Mouse (Mus musculus): ENCODE results near the gene Emb. TPM values are rescaled to one million over a fixed set of nuclear protein-coding genes. Genes with fewer than 3 reads are reported as not detected.
"Not testable (repeated sequence)": the region's sequence is repeated elsewhere in the genome, so short reads cannot be mapped to it uniquely, and the experiment has no call there.

Emb gene
- total RNA-seq (2021): 10 to 100 TPM; 26.6 to 33.5 TPM
- long read RNA-seq, experiment 1, transcript Emb-201 (9 exons, 2,923 nt): major isoform, 26 of 37 reads
- long read RNA-seq, experiment 1, transcript Emb-202 (1 exons, 2,136 nt): minor isoform, 5 of 37 reads
- long read RNA-seq, experiment 1, partial matches to known transcripts: 5 of 37 reads
- long read RNA-seq, experiment 1, other reads (novel, unspliced or antisense): 1 of 37 reads
- long read RNA-seq, experiment 2, transcript Emb-202 (1 exons, 2,136 nt): minor isoform, 12 of 74 reads
- long read RNA-seq, experiment 2, transcript Emb-201 (9 exons, 2,923 nt): major isoform, 45 of 74 reads
- long read RNA-seq, experiment 2, partial matches to known transcripts: 15 of 74 reads
- long read RNA-seq, experiment 2, other reads (novel, unspliced or antisense): 2 of 74 reads

- DNase-seq (ENCODE audit: low spot score in 2 of 2): no peak
Measured at GRCm38 (mm10) chr13:117208236-117208635, at the start of gene Emb. Gene Emb (plus strand): TSS chr13:117208536.

GRCm38 (mm10) chr13:117163906-117164305 is 44.4 kb upstream of the Emb start:
- no peak for DNase-seq (ENCODE audit: low spot score in 2 of 2)

DNA sequence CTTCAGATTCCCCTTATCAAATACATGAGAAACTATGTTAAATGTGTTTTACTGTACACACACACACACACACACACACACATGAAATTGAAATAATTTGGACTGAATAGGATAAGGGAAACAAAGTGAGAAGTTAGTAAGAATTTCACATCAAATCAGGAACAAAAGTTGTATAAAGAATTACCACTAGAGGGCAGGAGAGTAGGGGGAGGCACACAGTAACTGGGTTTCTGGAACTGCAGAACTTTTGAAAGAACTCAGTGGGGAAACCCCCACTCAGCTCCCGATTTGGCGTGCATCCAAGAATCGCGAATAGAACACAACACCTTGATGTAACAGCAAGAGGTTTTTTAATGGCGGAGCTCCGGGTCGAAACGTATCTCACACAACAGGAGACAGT is 43.3 kb upstream of the Emb start:
- no peak for DNase-seq (ENCODE audit: low spot score in 2 of 2)

DNA sequence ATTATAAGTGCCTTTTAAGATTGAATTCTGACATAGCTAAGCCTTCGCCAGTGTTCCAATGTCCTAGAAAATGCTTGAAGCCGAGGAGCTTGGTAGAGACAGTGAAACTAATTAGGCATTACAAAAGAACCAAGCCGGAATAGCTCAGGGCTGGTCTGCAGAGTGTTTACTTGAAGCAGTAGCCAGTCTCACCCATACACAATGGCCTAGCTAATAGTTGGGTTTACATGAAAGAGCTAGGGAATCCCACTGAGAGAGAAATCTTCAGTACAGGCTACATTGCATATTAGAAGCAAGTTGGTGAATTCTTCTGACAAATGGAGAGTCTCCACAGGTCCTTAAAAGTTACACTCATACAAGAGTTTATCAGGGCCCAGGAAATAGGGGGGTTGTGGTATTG is 27.4 kb upstream of the Emb start:
- not testable (repeated sequence) for DNase-seq (ENCODE audit: low spot score in 2 of 2)

DNA sequence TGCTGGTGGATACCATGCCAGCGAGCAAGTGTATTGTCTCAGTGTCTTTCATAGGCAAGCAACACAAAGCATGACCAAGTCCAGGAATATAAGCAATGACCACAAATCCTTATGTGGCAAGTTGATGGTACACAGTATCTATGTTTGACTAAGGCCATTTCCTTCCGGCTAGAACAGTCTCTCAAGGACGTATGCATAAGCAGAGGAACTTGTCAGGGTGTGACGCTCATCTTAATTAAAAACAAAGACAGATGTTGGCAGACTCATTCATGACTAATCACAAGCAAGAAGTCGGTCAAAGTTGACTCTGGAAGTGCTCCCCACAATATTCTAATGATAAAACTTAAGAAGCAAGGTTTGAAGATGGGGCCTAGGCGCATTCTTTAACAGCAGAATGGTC is 25.0 kb upstream of the Emb start:
- no peak for DNase-seq (ENCODE audit: low spot score in 2 of 2)

DNA sequence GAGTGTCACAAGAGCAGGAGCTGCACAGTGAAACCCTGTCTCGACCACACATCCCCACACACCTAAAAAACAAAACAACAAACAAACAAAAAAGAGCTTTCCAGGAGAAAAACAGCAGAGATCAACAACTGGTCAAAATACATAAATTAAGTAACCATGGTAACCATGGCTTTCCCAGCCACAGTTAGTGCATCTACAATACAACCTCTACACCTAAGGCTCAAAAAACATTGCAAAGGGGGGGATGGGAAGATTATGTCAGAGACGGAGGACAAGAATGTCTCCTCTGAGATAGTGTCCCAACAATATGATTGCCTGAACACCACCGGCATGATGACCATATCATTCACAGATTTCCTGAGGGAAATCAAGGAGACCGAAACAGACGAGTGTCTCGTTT is 23.0 kb upstream of the Emb start:
- no peak for DNase-seq (ENCODE audit: low spot score in 2 of 2)

- DNase-seq (ENCODE audit: low spot score in 2 of 2): no peak
Measured at GRCm38 (mm10) chr13:117192161-117192560, 16.2 kb upstream of the Emb start.

GRCm38 (mm10) chr13:117193422-117193983 is 14.8 kb upstream of the Emb start:
- no peak for DNase-seq (ENCODE audit: low spot score in 2 of 2)

- no peak for DNase-seq (ENCODE audit: low spot score in 2 of 2)
Measured at GRCm38 (mm10) chr13:117195569-117196495, 12.5 kb upstream of the Emb start.

DNA sequence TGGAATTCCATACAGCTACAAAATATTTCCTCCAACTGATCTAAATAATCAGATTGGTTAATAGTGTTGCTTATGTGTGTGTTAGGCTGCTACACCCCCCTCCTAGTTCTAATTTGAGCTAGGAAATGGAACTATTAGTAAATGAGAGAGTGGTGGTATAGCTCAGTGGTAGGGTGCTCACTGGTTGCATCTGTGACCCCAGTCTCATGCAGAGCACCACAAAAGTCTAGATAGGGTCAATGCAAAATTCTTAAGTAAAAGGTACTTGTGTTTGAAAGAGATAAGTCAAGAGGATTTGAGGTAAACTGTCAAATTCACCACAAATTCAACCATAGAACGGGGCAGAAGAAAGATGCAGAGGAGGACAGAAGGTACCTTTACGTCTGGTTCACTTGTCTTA is 10.7 kb upstream of the Emb start:
- DNase-seq (ENCODE audit: low spot score in 2 of 2): no peak

GRCm38 (mm10) chr13:117198402-117199083 is 9.8 kb upstream of the Emb start:
- peak; percentile 61 to 73 for DNase-seq (ENCODE audit: low spot score in 2 of 2)

DNA sequence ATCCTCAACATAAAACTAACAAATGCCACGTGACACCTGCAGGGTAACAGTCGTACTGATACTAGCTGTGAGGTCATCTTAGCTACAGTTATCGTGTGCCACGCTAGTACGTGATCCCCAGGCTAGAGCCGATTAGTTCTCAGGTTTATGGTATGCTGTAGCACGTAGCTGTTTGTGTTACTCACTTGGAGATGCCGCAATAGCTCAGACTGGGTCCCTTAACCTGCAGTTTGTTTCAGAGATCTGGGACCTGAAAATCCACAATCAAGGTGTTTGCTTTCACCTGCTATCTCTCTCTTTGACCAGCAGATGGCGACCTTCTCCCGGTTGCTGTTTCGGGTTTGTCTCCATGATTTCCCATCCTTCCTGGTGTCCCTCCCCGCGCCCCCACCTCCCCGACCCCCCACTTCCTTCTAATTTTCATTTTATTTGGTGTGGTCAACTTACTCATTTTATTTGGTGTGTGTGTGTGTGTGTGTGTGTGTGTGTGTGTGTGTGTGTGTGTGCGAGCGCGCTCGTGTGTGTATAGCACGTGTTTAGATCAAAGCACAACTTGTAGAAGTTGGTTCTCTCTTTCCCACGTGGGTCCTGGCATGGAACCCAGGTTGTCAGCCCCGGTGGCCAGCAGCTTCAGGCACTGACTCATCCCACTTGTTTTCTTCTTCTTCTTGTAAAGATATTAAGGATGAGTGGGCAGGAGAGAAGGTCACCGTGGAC is 5.4 kb upstream of the Emb start:
- DNase-seq (ENCODE audit: low spot score in 2 of 2): peak in 1 of 2 experiments; percentile 28

DNA sequence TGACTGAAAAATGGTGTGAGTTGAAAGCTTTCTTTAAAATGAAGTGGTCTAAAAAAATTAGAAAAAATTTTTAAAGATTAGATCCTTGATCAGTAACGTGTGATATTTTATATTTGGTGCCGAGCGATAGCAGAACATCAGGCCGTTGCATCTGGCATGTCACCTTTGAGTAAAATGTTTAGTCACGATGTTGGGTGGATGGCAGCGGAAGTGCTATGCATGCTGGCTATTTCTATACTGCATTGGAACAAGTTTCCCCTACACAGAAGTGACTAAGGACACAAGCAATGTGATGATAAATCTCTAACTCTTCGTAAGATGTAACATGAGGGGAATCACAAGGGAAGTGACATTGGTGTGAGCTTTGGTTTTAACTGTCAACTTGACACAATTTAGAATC is 3.7 kb upstream of the Emb start:
- no peak for DNase-seq (ENCODE audit: low spot score in 2 of 2)

- DNase-seq (ENCODE audit: low spot score in 2 of 2): no peak
Measured at GRCm38 (mm10) chr13:117206066-117206465, 2.3 kb upstream of the Emb start.

- no peak for DNase-seq (ENCODE audit: low spot score in 2 of 2)
Measured at GRCm38 (mm10) chr13:117211386-117211875, 3.1 kb downstream of the Emb start.

- DNase-seq (ENCODE audit: low spot score in 2 of 2): no peak
Measured at GRCm38 (mm10) chr13:117215481-117215880, 7.1 kb downstream of the Emb start.

DNA sequence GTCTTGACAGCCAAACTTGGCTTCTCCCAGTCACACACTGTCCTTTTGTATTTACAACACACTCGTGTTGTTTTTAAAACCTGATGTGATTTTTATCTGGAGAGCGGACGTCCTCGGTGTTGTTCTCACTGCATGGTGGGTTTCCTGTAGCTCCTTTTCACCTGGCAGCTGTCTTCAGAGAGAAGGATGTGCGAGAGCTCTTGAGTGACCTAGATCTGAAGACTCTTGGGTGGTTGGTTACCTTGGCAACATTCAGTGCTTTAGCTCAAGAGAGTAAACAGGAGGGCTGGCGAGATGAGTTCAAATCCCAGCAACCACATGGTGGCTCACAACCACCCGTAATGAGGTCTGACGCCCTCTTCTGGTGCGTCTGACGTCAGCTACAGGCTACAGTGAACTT is 7.8 kb downstream of the Emb start:
- no peak for DNase-seq (ENCODE audit: low spot score in 2 of 2)

DNA sequence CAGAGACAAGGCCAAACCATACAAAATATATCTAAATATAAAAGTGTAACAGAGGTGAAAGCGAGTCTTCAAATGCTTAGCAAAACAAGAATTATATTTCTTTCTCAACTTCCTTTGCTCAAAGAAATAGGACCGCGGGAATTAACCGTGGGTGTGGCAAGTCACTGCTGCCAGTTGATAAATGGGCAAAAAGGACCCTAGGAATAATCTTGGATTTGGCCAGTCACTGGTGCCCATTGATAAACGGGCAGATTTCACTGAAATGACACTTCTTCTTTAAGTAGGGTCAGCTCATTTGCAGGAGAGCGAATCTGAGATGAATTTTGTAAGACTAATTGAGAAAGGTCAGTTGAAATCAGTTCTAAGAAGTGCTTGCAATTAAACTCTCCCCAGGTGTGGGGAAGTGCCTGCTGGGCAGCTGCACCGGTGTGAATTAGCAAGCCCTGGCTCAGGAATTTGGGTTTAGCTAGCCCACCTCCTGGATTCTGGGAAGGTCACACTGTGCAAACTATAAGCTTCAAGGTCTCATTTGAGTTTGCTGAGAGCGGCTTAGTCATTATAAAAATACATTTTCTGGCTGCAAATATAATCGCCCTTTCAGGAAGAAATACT is 8.5 kb downstream of the Emb start:
- DNase-seq (ENCODE audit: low spot score in 2 of 2): no peak

DNA sequence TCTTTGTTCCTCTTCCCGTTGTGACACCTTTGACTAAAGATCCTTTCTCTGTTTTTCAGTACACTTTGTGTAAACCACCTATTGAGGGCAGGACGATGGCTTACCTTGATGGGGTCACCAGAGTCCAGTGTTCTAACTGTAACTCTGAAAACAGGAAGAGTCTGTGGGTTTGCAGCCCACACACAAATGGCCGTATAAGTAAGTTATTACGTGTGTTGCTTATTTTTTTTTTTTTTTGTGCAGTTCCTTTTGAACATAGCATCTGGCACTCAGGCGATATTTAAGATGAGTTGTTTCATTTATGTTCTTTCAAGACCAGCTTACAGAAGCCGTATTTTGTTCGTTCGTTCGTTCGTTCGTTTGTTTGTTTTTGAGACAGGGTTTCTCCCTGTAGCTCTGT is 9.3 kb downstream of the Emb start:
- no peak for DNase-seq (ENCODE audit: low spot score in 2 of 2)

- no peak for DNase-seq (ENCODE audit: low spot score in 2 of 2)
Measured at GRCm38 (mm10) chr13:117218092-117218491, 9.8 kb downstream of the Emb start.
